Mouse (Mus musculus) embryonic facial prominence, embryonic 12.5 days (tissue): ENCODE data around the gene Slc6a17. TPM values are rescaled to one million over a fixed set of nuclear protein-coding genes. Genes with fewer than 3 reads are reported as not detected.
A peak's percentile ranks its signal among the peaks of the same experiment; 100 is the strongest.

Experiments used
- ATAC-seq: fragments of 200-750 bp; cut with Nextera tagmentation; 2 replicates; pipeline ENCODE4 v1.8.0; 2017; ENCODE audit not compliant: insufficient number of reproducible peaks, insufficient read depth, low FRiP score, low TSS enrichment
- H3K27ac ChIP-seq: fragments of 300-500 bp; sonication (generic); 2 replicates; pipeline ENCODE4 v1.5.1; 2016; ENCODE audit warnings: mild to moderate bottlenecking
- H3K27me3 ChIP-seq: fragments of 300-500 bp; sonication (generic); 2 replicates; pipeline ENCODE4 v1.6.1; 2016; ENCODE audit warnings: mild to moderate bottlenecking, moderate library complexity
- H3K36me3 ChIP-seq: fragments of 300-500 bp; sonication (generic); 2 replicates; pipeline ENCODE4 v1.6.1; 2016; ENCODE audit warnings: mild to moderate bottlenecking
- H3K4me1 ChIP-seq: fragments of 300-500 bp; sonication (generic); 2 replicates; pipeline ENCODE4 v1.6.1; 2016
- H3K4me2 ChIP-seq: fragments of 300-500 bp; sonication (generic); replicated peaks from 2 replicates; pipeline ENCODE4 v1.6.1; 2016; ENCODE audit warnings: mild to moderate bottlenecking, moderate library complexity
- H3K4me3 ChIP-seq: fragments of 300-500 bp; sonication (generic); 2 replicates; pipeline ENCODE4 v1.5.1; 2016; ENCODE audit warnings: mild to moderate bottlenecking
- H3K9ac ChIP-seq: fragments of 300-500 bp; sonication (generic); 2 replicates; pipeline ENCODE4 v1.6.1; 2016; ENCODE audit warnings: mild to moderate bottlenecking, moderate library complexity
- H3K9me3 ChIP-seq: fragments of 300-500 bp; sonication (generic); 2 replicates; pipeline ENCODE4 v1.6.1; 2016; ENCODE audit warnings: mild to moderate bottlenecking, moderate library complexity
- WGBS: fragments of 180-500 bp; shearing (Covaris S2); methylation state at CpG from one replicate; pipeline ENCODE4 v1.1.7; 2016; 5-methylcytosine and 5-hydroxymethylcytosine counted together
- polyA plus RNA-seq: library from polyadenylated mRNA; unstranded; fragments of >200 nt; fragmentation: Nextera tagmentation; extraction: Ambion mirVana; gene quantifications from 2 replicates; pipeline ENCODE4 v1.2.1, GENCODE M21; 2016

The Slc6a17 gene
- 7.1 and 8.0 TPM in 2 replicates for polyA plus RNA-seq

- Histone ChIP-seq H3K27me3 (peaks cover 52% of the 10 kb centered on the region), H3K4me3 (peak within 1 kb of the TSS; percentile 58), H3K36me3 (no peaks in the 10 kb centered on the region), H3K9me3 (no peaks in the 10 kb centered on the region), H3K4me2 (peak within 1 kb of the TSS; percentile 97), H3K27ac (peak within 1 kb of the TSS; percentile 36), H3K4me1 (peaks cover 13% of the 10 kb centered on the region), H3K9ac (peak within 1 kb of the TSS; percentile 70)
- under 1% methylated on average over 65 of the region's 68 CpGs for WGBS
- ATAC-seq = peak; percentile 74
Measured at GRCm38 (mm10) chr3:107517631-107518108, at the start of gene Slc6a17. Slc6a17 (minus strand) TSS chr3:107518018.

GRCm38 (mm10) chr3:107565331-107565730, 47.5 kb upstream of the Slc6a17 start:
- Histone ChIP-seq H3K27ac (0 out of 2 replicates have a peak overlapping the region, but pooled peaks have one; percentile 46), H3K9me3 (no peaks in the 10 kb centered on the region), H3K4me1 (peaks cover 18% of the 10 kb centered on the region), H3K4me3 (no peak overlapping the region), H3K36me3 (no peaks in the 10 kb centered on the region), H3K27me3 (no peaks in the 10 kb centered on the region), H3K4me2 (no peak overlapping the region), H3K9ac (no peak overlapping the region)
- 18% methylated on average over 3 of the region's 3 CpGs for WGBS
- no peak for ATAC-seq

- no peak for ATAC-seq
- Histone ChIP-seq H3K36me3 (no peaks in the 10 kb centered on the region), H3K9me3 (no peaks in the 10 kb centered on the region), H3K4me2 (no peak overlapping the region), H3K4me3 (no peak overlapping the region), H3K4me1 (peaks cover 18% of the 10 kb centered on the region), H3K27me3 (no peaks in the 10 kb centered on the region), H3K27ac (0 out of 2 replicates have a peak overlapping the region, but pooled peaks have one; percentile 58), H3K9ac (no peak overlapping the region)
- 21% methylated on average over 4 of the region's 4 CpGs for WGBS
Measured at GRCm38 (mm10) chr3:107563880-107564279, 46.1 kb upstream of the Slc6a17 start.

DNA sequence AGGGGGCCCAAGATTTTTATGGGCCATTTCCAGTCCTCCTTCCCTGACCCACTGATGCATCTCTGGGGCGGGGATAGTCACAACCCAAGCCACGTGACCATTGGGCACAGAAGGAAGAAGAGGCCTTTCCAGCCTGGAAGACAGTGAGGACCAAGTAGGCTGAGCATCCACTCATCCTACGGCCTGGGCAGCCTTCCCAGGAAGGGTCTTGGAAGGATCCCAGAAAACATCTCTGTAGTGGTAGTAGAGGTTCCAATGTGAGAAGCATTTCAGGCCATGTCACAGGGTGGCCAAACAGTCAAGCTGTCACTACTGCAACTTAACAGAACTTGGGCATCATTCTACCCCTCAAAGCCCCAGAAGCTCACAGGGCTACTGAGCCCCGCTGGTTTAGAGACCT, 44.8 kb upstream of the Slc6a17 start:
- H3K9me3 ChIP-seq = no peaks in the 10 kb centered on the region
- no peak overlapping the region for H3K27ac ChIP-seq
- H3K9ac ChIP-seq = no peak overlapping the region
- no peak for ATAC-seq
- no peak overlapping the region for H3K4me3 ChIP-seq
- WGBS = 79% methylated on average over 4 of the region's 4 CpGs
- no peak overlapping the region for H3K4me2 ChIP-seq
- no peaks in the 10 kb centered on the region for H3K36me3 ChIP-seq
- H3K27me3 ChIP-seq = no peaks in the 10 kb centered on the region
- peaks cover 18% of the 10 kb centered on the region for H3K4me1 ChIP-seq

GRCm38 (mm10) chr3:107562104-107562503, 44.3 kb upstream of the Slc6a17 start:
- no peaks in the 10 kb centered on the region for H3K9me3 ChIP-seq
- WGBS = 82% methylated on average over 2 of the region's 2 CpGs
- H3K4me1 ChIP-seq = peaks cover 18% of the 10 kb centered on the region
- no peaks in the 10 kb centered on the region for H3K27me3 ChIP-seq
- H3K4me2 ChIP-seq = no peak overlapping the region
- H3K9ac ChIP-seq = no peak overlapping the region
- H3K4me3 ChIP-seq = no peak overlapping the region
- no peak for ATAC-seq
- H3K36me3 ChIP-seq = no peaks in the 10 kb centered on the region
- H3K27ac ChIP-seq = no peak overlapping the region

DNA sequence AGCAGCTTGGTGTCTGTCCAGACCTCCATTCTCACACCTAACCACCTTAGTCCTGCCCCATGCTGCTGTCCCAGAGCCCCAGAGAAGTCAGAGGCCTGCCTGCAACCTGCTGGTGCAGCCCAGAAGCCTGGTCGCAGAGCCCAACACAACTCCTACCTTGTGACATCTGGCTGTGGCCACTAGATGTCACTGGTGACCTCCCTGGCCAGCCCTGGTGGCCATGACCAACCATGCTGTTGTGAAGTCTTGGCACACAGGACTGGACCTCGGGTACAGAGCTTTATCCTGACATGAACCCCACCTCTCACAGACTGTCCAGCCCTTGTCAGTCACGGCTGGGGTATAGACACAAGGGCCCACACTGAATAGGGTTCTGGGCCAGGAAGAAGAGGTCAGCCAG, 41.4 kb upstream of the Slc6a17 start:
- Histone ChIP-seq H3K4me3 (no peak overlapping the region), H3K4me1 (peaks cover 7% of the 10 kb centered on the region; the same call in 1 of the 2 replicates), H3K9me3 (no peaks in the 10 kb centered on the region), H3K36me3 (no peaks in the 10 kb centered on the region), H3K27ac (no peak overlapping the region), H3K9ac (no peak overlapping the region), H3K27me3 (0 out of 2 replicates have a peak, but pooled peaks cover 5% of the 10 kb centered on the region), H3K4me2 (no peak overlapping the region)
- ATAC-seq = peak; percentile 22; the same call in 1 of the 2 replicates
- 12% methylated on average over 3 of the region's 3 CpGs for WGBS

GRCm38 (mm10) chr3:107558740-107559139, 40.9 kb upstream of the Slc6a17 start:
- Histone ChIP-seq H3K4me2 (no peak overlapping the region), H3K4me3 (no peak overlapping the region), H3K4me1 (peaks cover 4% of the 10 kb centered on the region; the same call in 1 of the 2 replicates), H3K9ac (no peak overlapping the region), H3K27ac (no peak overlapping the region), H3K9me3 (no peaks in the 10 kb centered on the region), H3K27me3 (0 out of 2 replicates have a peak, but pooled peaks cover 5% of the 10 kb centered on the region), H3K36me3 (no peaks in the 10 kb centered on the region)
- no peak for ATAC-seq
- 30% methylated on average over 3 of the region's 3 CpGs for WGBS

- WGBS = 78% methylated on average over 2 of the region's 2 CpGs
- no peaks in the 10 kb centered on the region for H3K36me3 ChIP-seq
- peaks cover 4% of the 10 kb centered on the region; the same call in 1 of the 2 replicates for H3K4me1 ChIP-seq
- 0 out of 2 replicates have a peak, but pooled peaks cover 8% of the 10 kb centered on the region for H3K27me3 ChIP-seq
- H3K4me3 ChIP-seq = no peak within 1 kb of the TSS
- H3K9me3 ChIP-seq = no peaks in the 10 kb centered on the region
- no peak within 1 kb of the TSS for H3K9ac ChIP-seq
- H3K4me2 ChIP-seq = no peak within 1 kb of the TSS
- no peak for ATAC-seq
- H3K27ac ChIP-seq = no peak within 1 kb of the TSS
Measured at GRCm38 (mm10) chr3:107554842-107555241, 37.0 kb upstream of the Slc6a17 start, which contains the start of gene Ubl4b. Ubl4b (minus strand) TSS chr3:107555073.

DNA sequence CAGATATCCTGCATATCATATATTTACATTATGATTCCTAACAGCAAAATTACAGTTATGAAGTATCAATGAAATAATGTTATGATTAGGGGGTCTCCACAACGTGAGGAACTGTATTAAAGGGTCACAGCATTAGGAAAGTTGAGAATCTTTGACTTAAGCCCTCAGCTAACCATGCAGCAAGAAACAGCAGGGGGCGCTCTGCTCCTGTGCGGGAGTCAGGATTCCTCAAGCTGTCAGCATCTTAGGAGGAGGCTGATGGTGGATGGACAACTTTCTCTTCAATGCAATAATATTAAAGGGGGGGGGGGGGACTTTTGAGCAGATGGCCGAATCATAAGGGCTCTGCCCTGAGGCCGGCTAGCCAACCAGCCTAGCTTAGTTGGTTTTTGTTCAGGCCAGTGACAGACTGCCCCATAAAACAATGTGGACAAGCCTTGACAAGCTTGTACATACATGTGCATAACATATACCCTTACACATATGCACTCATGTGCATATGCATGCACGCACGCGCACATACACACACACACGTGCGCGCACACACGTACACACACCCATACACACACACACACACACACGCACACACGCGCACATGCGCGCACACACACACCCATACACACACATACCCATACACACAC, 32.7 kb upstream of the Slc6a17 start:
- Histone ChIP-seq H3K4me2 (no peak overlapping the region), H3K4me1 (peaks cover 5% of the 10 kb centered on the region; the same call in 1 of the 2 replicates), H3K4me3 (no peak overlapping the region), H3K9me3 (no peaks in the 10 kb centered on the region), H3K36me3 (no peaks in the 10 kb centered on the region), H3K27ac (no peak overlapping the region), H3K9ac (no peak overlapping the region), H3K27me3 (0 out of 2 replicates have a peak, but pooled peaks cover 8% of the 10 kb centered on the region)
- WGBS = 73% methylated on average over 16 of the region's 17 CpGs
- no peak for ATAC-seq

DNA sequence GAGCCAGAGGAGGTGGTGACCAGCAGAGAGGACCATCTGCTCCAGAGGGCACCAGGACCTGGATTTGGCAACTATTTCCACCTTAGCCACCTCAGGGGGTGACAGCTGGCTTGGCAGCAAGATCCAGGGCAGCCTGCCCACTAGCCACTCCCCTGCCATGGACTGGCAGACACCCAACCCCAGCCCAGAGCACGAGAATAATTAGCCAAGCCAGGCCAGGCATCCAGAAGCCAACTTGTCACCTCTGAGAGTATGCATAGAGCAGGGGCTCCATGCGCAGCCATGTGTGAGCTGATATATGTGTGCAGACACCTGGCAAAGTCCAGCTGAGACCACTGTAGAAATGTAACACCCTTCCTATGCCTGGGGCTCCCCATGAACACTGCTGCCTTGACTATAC, 29.1 kb upstream of the Slc6a17 start:
- 68% methylated on average over 2 of the region's 2 CpGs for WGBS
- no peak for ATAC-seq

GRCm38 (mm10) chr3:107545716-107546412, 28.0 kb upstream of the Slc6a17 start:
- ATAC-seq = no peak
- Histone ChIP-seq H3K4me2 (no peak overlapping the region), H3K9ac (no peak overlapping the region), H3K9me3 (no peaks in the 10 kb centered on the region), H3K4me3 (no peak overlapping the region), H3K4me1 (peaks cover 5% of the 10 kb centered on the region; the same call in 1 of the 2 replicates), H3K27me3 (0 out of 2 replicates have a peak, but pooled peaks cover 2% of the 10 kb centered on the region), H3K36me3 (no peaks in the 10 kb centered on the region), H3K27ac (no peak overlapping the region)
- WGBS = 77% methylated on average over 10 of the region's 10 CpGs

More for the DNA sequence above, 29.1 kb upstream of the Slc6a17 start:
- Histone ChIP-seq H3K9me3 (no peaks in the 10 kb centered on the region), H3K4me2 (no peak overlapping the region), H3K9ac (no peak overlapping the region), H3K27me3 (0 out of 2 replicates have a peak, but pooled peaks cover 3% of the 10 kb centered on the region), H3K36me3 (no peaks in the 10 kb centered on the region), H3K27ac (no peak overlapping the region), H3K4me1 (peaks cover 5% of the 10 kb centered on the region; the same call in 1 of the 2 replicates), H3K4me3 (no peak overlapping the region)
